Mouse (Mus musculus): ENCODE measurements around the gene C2cd4d.
A peak's percentile ranks its signal among the peaks of the same experiment; 100 is the strongest.

The C2cd4d gene

GRCm38 (mm10) chr3:94377028-94377923 is 15.0 kb downstream of the C2cd4d start:
- no peak for DNase-seq (ENCODE audit: low spot score)

- DNase-seq (ENCODE audit: low spot score), result no peak
These were observed 17.7 kb downstream of the C2cd4d start for GRCm38 (mm10) chr3:94379831-94380510.

- no peak for DNase-seq (ENCODE audit: low spot score)
These were observed 20.1 kb downstream of the C2cd4d start for GRCm38 (mm10) chr3:94382308-94382707.

- no peak for DNase-seq (ENCODE audit: low spot score)
These were observed 21.2 kb downstream of the C2cd4d start for GRCm38 (mm10) chr3:94383476-94383875.

GRCm38 (mm10) chr3:94386671-94387070 is 24.4 kb downstream of the C2cd4d start:
- no peak for DNase-seq (ENCODE audit: low spot score)

GRCm38 (mm10) chr3:94387391-94387790 is 25.2 kb downstream of the C2cd4d start:
- DNase-seq (ENCODE audit: low spot score), result no peak

GRCm38 (mm10) chr3:94388047-94388446 is 25.8 kb downstream of the C2cd4d start:
- no peak for DNase-seq (ENCODE audit: low spot score)

- DNase-seq (ENCODE audit: low spot score), result no peak
These were observed 27.2 kb downstream of the C2cd4d start for GRCm38 (mm10) chr3:94389420-94389819.

- no peak for DNase-seq (ENCODE audit: low spot score)
These were observed 28.8 kb downstream of the C2cd4d start for GRCm38 (mm10) chr3:94391001-94391400.

- DNase-seq (ENCODE audit: low spot score), result no peak
These were observed 29.9 kb downstream of the C2cd4d start for GRCm38 (mm10) chr3:94392128-94392527.

- no peak for DNase-seq (ENCODE audit: low spot score)
These were observed 30.8 kb downstream of the C2cd4d start for GRCm38 (mm10) chr3:94393049-94393448.

- DNase-seq (ENCODE audit: low spot score), result no peak
These were observed 34.1 kb downstream of the C2cd4d start for GRCm38 (mm10) chr3:94396336-94396735.

- DNase-seq (ENCODE audit: low spot score), result no peak
These were observed 34.6 kb downstream of the C2cd4d start for GRCm38 (mm10) chr3:94396851-94397250.

GRCm38 (mm10) chr3:94398217-94398616 is 36.0 kb downstream of the C2cd4d start, which contains the start of gene Lingo4:
Gene Lingo4, plus strand, starts transcription at chr3:94398517.
- DNase-seq (ENCODE audit: low spot score), result no peak

- peak; percentile 15 for DNase-seq (ENCODE audit: low spot score)
These were observed 36.8 kb downstream of the C2cd4d start for GRCm38 (mm10) chr3:94398943-94399481.

GRCm38 (mm10) chr3:94399663-94400310 is 37.5 kb downstream of the C2cd4d start:
- no peak for DNase-seq (ENCODE audit: low spot score)

GRCm38 (mm10) chr3:94402451-94402850 is 40.2 kb downstream of the C2cd4d start:
- DNase-seq (ENCODE audit: low spot score), result no peak

GRCm38 (mm10) chr3:94404366-94405054 is 42.3 kb downstream of the C2cd4d start:
- DNase-seq (ENCODE audit: low spot score), result no peak

GRCm38 (mm10) chr3:94405561-94405960 is 43.3 kb downstream of the C2cd4d start:
- DNase-seq (ENCODE audit: low spot score), result no peak

GRCm38 (mm10) chr3:94412530-94412929 is 50.3 kb downstream of the C2cd4d start:
- DNase-seq (ENCODE audit: low spot score), result no peak

GRCm38 (mm10) chr3:94413031-94413679 is 50.9 kb downstream of the C2cd4d start, which contains the start of gene Tdrkh:
Gene Tdrkh, plus strand, starts transcription at chr3:94413273.
- DNase-seq (ENCODE audit: low spot score), result peak; percentile 90
